Mouse (Mus musculus) hindbrain, embryonic 15.5 days (tissue): Measurements from ENCODE around the gene Btbd35f20. TPM values are rescaled to one million over a fixed set of nuclear protein-coding genes. Genes with fewer than 3 reads are reported as not detected.
"Not testable (repeated sequence)": the region's sequence is repeated elsewhere in the genome, so short reads cannot be mapped to it uniquely, and the experiment has no call there.

Experiments used
- ATAC-seq: fragments of 200-750 bp; cut with Nextera tagmentation; 2 replicates; pipeline ENCODE4 v1.8.0; 2017; ENCODE audit warnings: low read depth, moderate number of reproducible peaks, moderate TSS enrichment; ENCODE audit not compliant: low FRiP score
- H3K27ac ChIP-seq: fragments of 300-500 bp; sonication (generic); replicated peaks from 2 replicates; pipeline ENCODE4 v1.5.1; 2015; ENCODE audit warnings: mild to moderate bottlenecking, inconsistent platforms
- H3K27me3 ChIP-seq: fragments of 300-500 bp; sonication (generic); 2 replicates; pipeline ENCODE4 v1.6.1; 2015; ENCODE audit warnings: control low read depth, inconsistent platforms
- H3K36me3 ChIP-seq: fragments of 300-500 bp; sonication (generic); 2 replicates; pipeline ENCODE4 v1.6.1; 2015; ENCODE audit warnings: control low read depth, inconsistent platforms
- H3K4me1 ChIP-seq: fragments of 300-500 bp; sonication (generic); replicated peaks from 2 replicates; pipeline ENCODE4 v1.6.1; 2015; ENCODE audit warnings: control low read depth, inconsistent platforms
- H3K4me2 ChIP-seq: fragments of 300-500 bp; sonication (generic); 2 replicates; pipeline ENCODE4 v1.6.1; 2015; ENCODE audit warnings: moderate library complexity, mild to moderate bottlenecking, inconsistent platforms
- H3K4me3 ChIP-seq: fragments of 300-500 bp; sonication (generic); 2 replicates; pipeline ENCODE4 v1.5.1; 2015; ENCODE audit warnings: mild to moderate bottlenecking, inconsistent platforms
- H3K9ac ChIP-seq: fragments of 300-500 bp; sonication (generic); 2 replicates; pipeline ENCODE4 v1.6.1; 2015; ENCODE audit warnings: inconsistent platforms
- H3K9me3 ChIP-seq: fragments of 300-500 bp; sonication (generic); 2 replicates; pipeline ENCODE4 v1.6.1; 2016; ENCODE audit warnings: control low read depth, inconsistent platforms
- WGBS: fragments of 180-500 bp; shearing (Covaris S2); methylation state at CpG from one replicate; pipeline ENCODE4 v1.1.7; 2015; 5-methylcytosine and 5-hydroxymethylcytosine counted together
- polyA plus RNA-seq: library from polyadenylated mRNA; unstranded; fragments of >200 nt; fragmentation: Nextera tagmentation; extraction: Ambion mirVana; gene quantifications from 2 replicates; pipeline ENCODE4 v1.2.1, GENCODE M21; 2015

Gene Btbd35f20
- not detected in 2 replicates for polyA plus RNA-seq

DNA sequence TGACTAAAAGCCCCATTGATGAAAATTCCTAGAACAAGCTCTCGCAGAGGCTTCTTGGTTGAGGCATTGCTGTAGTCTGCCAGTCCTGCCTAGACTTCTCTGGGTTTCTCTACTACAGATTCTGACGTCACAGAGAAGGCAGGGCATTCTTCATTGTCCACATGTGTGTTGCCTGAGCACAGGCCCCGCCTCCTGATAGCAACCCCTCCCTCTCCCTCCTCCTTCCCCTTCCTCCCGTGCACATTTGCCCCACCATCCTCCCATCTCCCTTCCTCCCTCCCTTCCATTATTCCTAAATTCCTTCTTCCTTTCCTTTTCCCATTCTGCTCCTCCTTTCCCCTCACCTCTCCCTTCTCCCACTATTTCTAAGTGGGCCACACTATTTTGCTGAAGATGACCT lies at the start of gene Btbd35f20:
Gene Btbd35f20 (minus strand): TSS at position 101 of the 400 bp plus-strand sequence.
- H3K27me3 ChIP-seq, H3K4me1 ChIP-seq, ATAC-seq, H3K4me2 ChIP-seq, H3K4me3 ChIP-seq, H3K9me3 ChIP-seq, H3K9ac ChIP-seq, H3K27ac ChIP-seq, H3K36me3 ChIP-seq: not testable (repeated sequence)
- WGBS = no CpG with 5 or more reads among the region's 4 CpGs

Other genes with a start within 250 kb of the Btbd35f20 start
- not detected in 2 replicates for gene Btbd35f28, start 94.7 kb downstream of the Btbd35f20 start, polyA plus RNA-seq
- not detected in 2 replicates for gene Btbd35f17, start 79.4 kb upstream of the Btbd35f20 start, polyA plus RNA-seq